17 mouse cellular contexts compared by ENCODE assay signal in genomic region chr9:35095726-35096125, GRCm38 (mm10). TPM values are rescaled to one million over a fixed set of nuclear protein-coding genes. Genes with fewer than 3 reads are reported as not detected.
DNase-seq lines count a peak whose midpoint lies in the region; TF ChIP-seq lines count a peak whose summit lies in the region.
"Had no signal": no experiment of that assay in that cellular context is flagged by ENCODE, and none has a peak within 500 bp of the region (broad histone marks: within the 10 kb centered on the region; RNA-seq: fewer than 3 reads in every experiment).

No protein-coding gene starts in this region.

- H3K27ac ChIP-seq in kidney, adult 2 months (ENCODE audit: insufficient read depth, low read depth, low read length) = peak overlapping the region; percentile 16; the same call in 1 of the 2 replicates
- H3K27ac ChIP-seq: embryonic facial prominence, embryonic 15.5 days; forebrain, embryonic 12.5 days; hindbrain, embryonic 15.5 days; macrophage; midbrain, embryonic 10.5 days had no signal

- intact Hi-C loops in heart, postnatal 14 days (cut with DNase I) = no loop called here

- no peaks in the 10 kb centered on the region for H3K36me3 ChIP-seq in kidney, adult 2 months (ENCODE audit: control insufficient read depth, insufficient read depth, low read length)
- H3K36me3 ChIP-seq: embryonic facial prominence, embryonic 15.5 days; forebrain, embryonic 12.5 days; hindbrain, embryonic 15.5 days; midbrain, embryonic 10.5 days had no signal

- no peaks in the 10 kb centered on the region for H3K27me3 ChIP-seq in kidney, adult 2 months (replicated peaks; ENCODE audit: control insufficient read depth, insufficient read depth, low read length)
- H3K27me3 ChIP-seq: embryonic facial prominence, embryonic 15.5 days; forebrain, embryonic 12.5 days; hindbrain, embryonic 15.5 days had no signal

- no peak overlapping the region for H3K4me3 ChIP-seq in kidney, adult 2 months (ENCODE audit: insufficient read depth, low read depth, low read length)
- no peak overlapping the region for H3K4me3 ChIP-seq in lung, adult 2 months (replicated peaks; ENCODE audit: extremely low read depth, low read depth, low read length)
- H3K4me3 ChIP-seq: embryonic facial prominence, embryonic 15.5 days; forebrain, embryonic 12.5 days; hindbrain, embryonic 15.5 days; midbrain, embryonic 10.5 days had no signal

- no peak for TF ChIP-seq CTCF in kidney, adult 2 months (conservative IDR thresholded peaks at IDR 0.05; ENCODE audit: insufficient read depth, insufficient read length, low read depth, low read length)
- TF ChIP-seq CTCF in lung, adult 2 months (IDR thresholded peaks at IDR 0.05; ENCODE audit: insufficient read depth, low read length) = no peak

- DNase-seq in heart, adult 11 months = peak; percentile 65
- DNase-seq in heart, postnatal 14 days = no peak
- peak; percentile 51 for DNase-seq in kidney, adult 2 months
- DNase-seq in kidney, postnatal 14 days = no peak
- DNase-seq in lung, postnatal 36 days = peak; percentile 5
- no peak for DNase-seq in lung, adult 2 months
- no peak for DNase-seq in thymus, postnatal 36 days
- DNase-seq: adrenal gland, postnatal 36 days; cerebellum, adult 11-12 months; gastrocnemius, postnatal 10 days; right cerebral cortex, postnatal 25 days; thymus, postnatal 4 days had no signal

- peaks cover 5% of the 10 kb centered on the region; the same call in 1 of the 2 replicates for H3K4me1 ChIP-seq in kidney, adult 2 months (ENCODE audit: control insufficient read depth, insufficient read depth, low read length)
- H3K4me1 ChIP-seq in lung, adult 2 months (ENCODE audit: control insufficient read depth, insufficient read depth, low read length) = peaks cover 11% of the 10 kb centered on the region
- H3K4me1 ChIP-seq: embryonic facial prominence, embryonic 15.5 days; forebrain, embryonic 12.5 days; hindbrain, embryonic 15.5 days had no signal

- no peak for TF ChIP-seq POLR2A in kidney, adult 2 months (IDR thresholded peaks at IDR 0.05; ENCODE audit: low read depth, low read length)
- TF ChIP-seq POLR2A in lung, adult 2 months (IDR thresholded peaks at IDR 0.05; ENCODE audit: borderline replicate concordance, extremely low read depth, low read depth, low read length) = no peak

- 61% methylated on average over 1 of the region's 1 CpGs for WGBS in kidney, adult 2 months
- 70% methylated on average over 1 of the region's 1 CpGs for WGBS in lung, adult 2 months

RNA-seq across cellular contexts. Expression of gene St3gal4, which starts 23.3 kb away (rescaled TPM):
- 10 to 100 TPM; 36.2 to 38.3 TPM for total RNA-seq in heart, postnatal 14 days (2021)
- 4.7 and 5.0 TPM in 2 replicates for polyA plus RNA-seq in kidney, adult 2 months (2012; rRNA removed)
- 18.2 and 18.4 TPM in 2 replicates for polyA plus RNA-seq in lung, adult 2 months (2012; rRNA removed)

Comparison
In these comparisons a context has a peak if more than half of its experiments do, and no peak if none do; other contexts are left out.
1. DNase-seq: peak in heart, adult 11 months (single experiment), kidney, adult 2 months (single experiment) and lung, postnatal 36 days (single experiment); none in heart, postnatal 14 days (0 of 2), kidney, postnatal 14 days (single experiment), lung, adult 2 months (single experiment) and thymus, postnatal 36 days (0 of 2).